Mouse (Mus musculus) hindbrain, postnatal 0 days (tissue): ENCODE measurements at regions not wholly inside any gene's neighbourhood (a gene's known extent, or its start where the extent isn't known, plus 50 kb on each side); places are given as distances from the start of the nearest gene placed in this dataset.

ENCODE experiments used
- ATAC-seq: fragments of 200-750 bp; cut with Nextera tagmentation; 2 replicates; pipeline ENCODE4 v1.8.0; 2017; ENCODE audit warnings: mild to moderate bottlenecking, moderate TSS enrichment, moderate library complexity
- DNase-seq: peaks from one replicate; pipeline ENCODE4 v3.0.0-alpha.2; 2015; ENCODE audit warnings: low spot score
- H3K27ac ChIP-seq: fragments of 300-500 bp; sonication (generic); 2 replicates; pipeline ENCODE4 v1.5.1; 2014; ENCODE audit warnings: mild to moderate bottlenecking
- H3K27me3 ChIP-seq: fragments of 300-500 bp; sonication (generic); 2 replicates; pipeline ENCODE4 v1.6.1; 2014; ENCODE audit warnings: low read length, mixed read lengths; ENCODE audit not compliant: insufficient read depth
- H3K36me3 ChIP-seq: fragments of 300-500 bp; sonication (generic); 2 replicates; pipeline ENCODE4 v1.6.1; 2014; ENCODE audit warnings: low read length, mixed read lengths; ENCODE audit not compliant: insufficient read depth
- H3K4me1 ChIP-seq: fragments of 300-500 bp; sonication (generic); 2 replicates; pipeline ENCODE4 v1.6.1; 2014; ENCODE audit warnings: antibody characterized with exemption, low read length, mixed read lengths; ENCODE audit not compliant: insufficient read depth
- H3K4me2 ChIP-seq: fragments of 300-500 bp; sonication (generic); 2 replicates; pipeline ENCODE4 v1.6.1; 2014; ENCODE audit warnings: low read depth, mild to moderate bottlenecking, low read length, moderate library complexity, mixed read lengths
- H3K4me3 ChIP-seq: fragments of 300-500 bp; sonication (generic); 2 replicates; pipeline ENCODE4 v1.5.1; 2014; ENCODE audit warnings: low read length
- H3K9ac ChIP-seq: fragments of 300-500 bp; sonication (generic); replicated peaks from 2 replicates; pipeline ENCODE4 v1.6.1; 2014; ENCODE audit warnings: mild to moderate bottlenecking, low read length, moderate library complexity, mixed read lengths
- H3K9me3 ChIP-seq: fragments of 300-500 bp; sonication (generic); 2 replicates; pipeline ENCODE4 v1.6.1; 2016; ENCODE audit warnings: low read length, mixed read lengths
- CTCF ChIP-seq: IDR thresholded peaks from 2 replicates; pipeline ENCODE4 v1.5.1; 2016; ENCODE audit warnings: antibody characterized with exemption, control low read depth, low read depth
- WGBS: fragments of 180-500 bp; shearing (Covaris S2); extraction: QIAGEN DNeasy Blood & Tissue Kit; methylation state at CpG from one replicate; pipeline ENCODE4 v1.1.7; 2014; 5-methylcytosine and 5-hydroxymethylcytosine counted together

DNA sequence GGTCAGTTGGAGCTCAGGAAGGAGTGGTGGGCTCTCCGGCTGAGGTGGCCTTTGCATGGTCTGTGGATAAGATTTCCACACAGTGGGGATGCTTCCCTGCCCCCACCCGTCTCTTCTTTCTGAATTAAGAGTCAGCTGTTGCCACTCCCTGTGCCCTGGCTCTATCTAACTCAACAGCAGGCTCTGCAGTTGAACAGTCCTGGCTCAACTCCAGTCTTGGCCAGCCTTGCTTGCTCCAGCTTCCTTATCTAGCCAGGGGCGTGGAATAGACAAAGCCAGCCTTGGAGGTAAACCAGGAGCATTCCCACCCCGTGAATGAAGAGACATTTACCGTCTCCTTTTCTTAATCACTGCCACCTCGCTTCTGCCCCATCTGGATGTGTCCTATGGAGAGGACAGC, 89.7 kb downstream of the Mn1 start:
- WGBS = 35% methylated on average over 6 of the region's 6 CpGs
- TF ChIP-seq CTCF = no peak

DNA sequence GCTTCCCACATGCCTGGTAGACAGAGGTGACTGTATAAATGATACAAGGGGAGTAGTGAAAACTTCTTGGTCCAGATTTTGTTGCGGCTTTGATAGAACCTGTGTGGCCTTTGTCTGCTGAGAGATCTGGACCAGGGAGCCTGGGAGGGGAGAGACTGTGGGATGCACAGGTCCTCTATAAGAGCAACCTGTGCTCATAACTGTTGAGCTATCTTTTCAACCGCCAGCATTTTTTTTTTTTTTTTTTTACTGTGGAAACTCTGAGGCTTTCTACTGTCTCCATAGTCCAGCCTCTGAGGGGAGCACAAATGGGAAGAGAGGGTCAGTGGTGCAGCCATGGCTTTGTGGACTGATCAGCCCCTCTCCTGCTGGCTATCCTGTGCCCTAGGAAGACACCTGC, 90.2 kb downstream of the Mn1 start:
- H3K36me3 ChIP-seq = no peaks in the 10 kb centered on the region
- no peak overlapping the region for H3K4me2 ChIP-seq
- DNase-seq (no peak), ATAC-seq (no peak)
- no peak overlapping the region for H3K9ac ChIP-seq
- 93% methylated on average over 2 of the region's 2 CpGs for WGBS
- TF ChIP-seq CTCF = no peak
- no peak overlapping the region for H3K4me3 ChIP-seq
- no peaks in the 10 kb centered on the region for H3K9me3 ChIP-seq
- H3K27ac ChIP-seq = no peak overlapping the region
- H3K27me3 ChIP-seq = no peaks in the 10 kb centered on the region; the same call in 1 of the 2 replicates
- peaks cover 25% of the 10 kb centered on the region for H3K4me1 ChIP-seq

More for the DNA sequence above, 89.7 kb downstream of the Mn1 start:
- no peak overlapping the region for H3K27ac ChIP-seq
- DNase-seq (peak; percentile 70), ATAC-seq (no peak)
- H3K27me3 ChIP-seq = no peaks in the 10 kb centered on the region; the same call in 1 of the 2 replicates
- H3K9me3 ChIP-seq = no peaks in the 10 kb centered on the region
- H3K4me3 ChIP-seq = no peak overlapping the region
- H3K9ac ChIP-seq = no peak overlapping the region
- no peak overlapping the region for H3K4me2 ChIP-seq
- H3K4me1 ChIP-seq = peaks cover 20% of the 10 kb centered on the region
- H3K36me3 ChIP-seq = no peaks in the 10 kb centered on the region

DNA sequence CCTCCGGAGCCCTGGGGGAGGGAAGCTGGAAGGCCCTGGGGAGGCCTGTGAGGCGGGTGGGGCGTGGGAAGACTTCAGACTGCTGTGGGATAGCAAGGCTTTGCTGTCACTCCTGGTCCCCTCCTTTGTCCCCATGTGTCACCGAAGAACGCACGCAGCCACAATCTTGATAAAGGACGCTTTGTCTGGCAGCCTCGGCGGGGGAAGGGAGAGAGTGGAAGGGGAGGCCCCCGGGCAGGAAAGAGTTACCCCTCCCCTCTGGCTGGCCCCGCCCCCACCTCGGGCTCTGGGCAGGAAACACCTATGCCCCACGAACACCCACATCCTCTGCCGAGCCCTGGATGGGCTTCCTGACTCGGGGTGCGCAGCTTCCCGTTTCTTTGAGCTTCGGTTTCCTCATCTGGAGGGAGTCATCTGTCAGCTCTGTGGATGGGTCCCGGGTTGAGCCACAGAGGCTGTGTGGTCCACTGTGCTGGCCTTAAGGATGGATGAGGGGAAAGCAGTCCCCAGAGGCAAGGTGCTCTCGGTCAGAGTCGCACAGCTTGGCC, 91.9 kb downstream of the Mn1 start:
- no peak for TF ChIP-seq CTCF
- Histone ChIP-seq H3K4me3 (no peak overlapping the region), H3K27ac (no peak overlapping the region), H3K9me3 (no peaks in the 10 kb centered on the region), H3K36me3 (no peaks in the 10 kb centered on the region), H3K9ac (no peak overlapping the region), H3K4me1 (peaks cover 28% of the 10 kb centered on the region), H3K4me2 (peak overlapping the region; percentile 35; the same call in 1 of the 2 replicates), H3K27me3 (no peaks in the 10 kb centered on the region; the same call in 1 of the 2 replicates)
- DNase-seq = no peak
- 3% methylated on average over 21 of the region's 21 CpGs for WGBS
- no peak for ATAC-seq

DNA sequence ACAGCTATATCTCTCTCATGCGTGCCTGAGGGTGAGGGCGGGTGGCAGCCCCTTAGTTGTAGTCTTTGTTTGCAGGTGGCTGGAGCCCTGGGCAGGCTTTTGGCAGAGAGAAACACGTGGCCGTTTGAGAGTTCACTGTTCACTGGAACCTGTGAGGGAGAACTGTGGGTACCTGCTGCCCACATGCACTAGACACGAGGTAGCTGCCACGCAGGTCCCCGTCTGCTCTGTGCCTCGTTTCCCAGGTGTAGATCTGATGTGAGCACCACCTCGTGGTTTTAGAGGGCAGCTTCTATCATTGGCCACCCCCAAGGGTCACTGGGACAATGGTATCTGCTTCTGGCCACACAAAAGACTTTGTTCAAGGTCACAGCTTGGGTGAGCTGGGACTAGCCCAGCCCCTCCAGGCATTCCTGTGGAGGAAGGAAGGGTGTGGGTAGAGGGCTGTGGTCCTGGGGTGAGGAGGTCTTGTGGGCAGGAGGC, 92.5 kb downstream of the Mn1 start:
- H3K9me3 ChIP-seq = no peaks in the 10 kb centered on the region
- H3K4me2 ChIP-seq = peak overlapping the region; percentile 35; the same call in 1 of the 2 replicates
- peaks cover 28% of the 10 kb centered on the region for H3K4me1 ChIP-seq
- no peaks in the 10 kb centered on the region; the same call in 1 of the 2 replicates for H3K27me3 ChIP-seq
- TF ChIP-seq CTCF = peak; percentile 39
- no peaks in the 10 kb centered on the region for H3K36me3 ChIP-seq
- ATAC-seq (no peak), DNase-seq (no peak)
- H3K9ac ChIP-seq = no peak overlapping the region
- WGBS = 13% methylated on average over 9 of the region's 9 CpGs
- H3K4me3 ChIP-seq = no peak overlapping the region
- H3K27ac ChIP-seq = no peak overlapping the region

DNA sequence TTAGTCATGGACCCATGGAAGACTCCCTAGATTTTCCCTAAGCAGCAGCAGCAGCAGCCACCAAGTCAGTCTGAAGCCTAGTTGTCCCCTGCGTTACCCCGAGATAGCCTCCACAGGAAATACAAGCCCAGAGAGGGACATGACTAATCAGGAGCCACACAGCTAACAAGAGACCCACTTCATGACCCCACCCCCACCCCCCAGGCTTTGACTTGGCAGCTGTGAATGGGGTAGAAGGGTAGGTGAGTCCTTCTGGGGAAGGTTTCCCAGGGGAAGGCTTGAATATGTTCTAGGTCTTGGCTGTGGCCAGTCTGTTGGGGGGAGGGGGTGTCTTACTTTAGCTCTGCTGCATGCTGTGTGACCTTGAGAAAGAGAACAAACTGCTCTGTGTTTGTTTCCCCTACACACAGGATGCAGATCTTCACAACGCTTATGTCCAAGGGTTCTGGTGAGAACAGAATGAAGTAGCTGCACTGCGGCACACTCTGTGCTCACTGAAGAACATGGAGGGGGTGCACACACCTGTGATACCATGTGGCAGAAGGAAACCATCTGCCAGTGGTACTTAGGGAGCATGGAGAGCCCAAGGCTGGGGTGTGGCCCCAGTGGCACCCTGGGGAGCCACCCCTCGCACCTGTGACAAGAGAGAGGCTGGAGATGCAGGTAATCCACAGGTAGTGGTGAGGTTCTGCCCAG, 93.2 kb downstream of the Mn1 start:
- no peaks in the 10 kb centered on the region for H3K9me3 ChIP-seq
- 55% methylated on average over 5 of the region's 5 CpGs for WGBS
- H3K4me1 ChIP-seq = peaks cover 28% of the 10 kb centered on the region
- no peak for DNase-seq
- no peaks in the 10 kb centered on the region; the same call in 1 of the 2 replicates for H3K27me3 ChIP-seq
- ATAC-seq = no peak
- H3K9ac ChIP-seq = no peak overlapping the region
- no peaks in the 10 kb centered on the region for H3K36me3 ChIP-seq
- H3K4me2 ChIP-seq = no peak overlapping the region
- no peak overlapping the region for H3K27ac ChIP-seq
- H3K4me3 ChIP-seq = no peak overlapping the region
- no peak for TF ChIP-seq CTCF

DNA sequence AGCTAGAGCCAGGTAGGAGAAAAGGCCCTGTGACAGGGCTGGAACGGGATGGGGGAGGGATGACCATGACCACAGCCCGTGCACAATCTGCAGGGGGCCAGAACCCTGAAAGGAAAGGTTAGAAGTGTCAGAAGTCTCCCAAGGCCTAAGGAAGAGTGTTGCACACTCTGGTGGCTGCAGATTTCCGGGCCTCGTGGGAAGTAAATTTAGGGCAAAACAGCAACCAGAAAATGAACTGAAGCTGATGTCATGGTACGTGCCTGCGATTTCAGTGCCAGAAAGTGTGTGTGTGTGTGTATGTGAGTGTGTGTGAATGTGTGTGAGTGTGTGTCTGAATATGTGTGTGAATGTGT, 93.7 kb downstream of the Mn1 start:
- Histone ChIP-seq H3K9ac (no peak overlapping the region), H3K4me2 (no peak overlapping the region), H3K36me3 (no peaks in the 10 kb centered on the region), H3K4me3 (no peak overlapping the region), H3K4me1 (peaks cover 28% of the 10 kb centered on the region), H3K27me3 (no peaks in the 10 kb centered on the region; the same call in 1 of the 2 replicates), H3K27ac (no peak overlapping the region), H3K9me3 (no peaks in the 10 kb centered on the region)
- DNase-seq (no peak), ATAC-seq (no peak)
- no peak for TF ChIP-seq CTCF
- WGBS = 43% methylated on average over 6 of the region's 6 CpGs

DNA sequence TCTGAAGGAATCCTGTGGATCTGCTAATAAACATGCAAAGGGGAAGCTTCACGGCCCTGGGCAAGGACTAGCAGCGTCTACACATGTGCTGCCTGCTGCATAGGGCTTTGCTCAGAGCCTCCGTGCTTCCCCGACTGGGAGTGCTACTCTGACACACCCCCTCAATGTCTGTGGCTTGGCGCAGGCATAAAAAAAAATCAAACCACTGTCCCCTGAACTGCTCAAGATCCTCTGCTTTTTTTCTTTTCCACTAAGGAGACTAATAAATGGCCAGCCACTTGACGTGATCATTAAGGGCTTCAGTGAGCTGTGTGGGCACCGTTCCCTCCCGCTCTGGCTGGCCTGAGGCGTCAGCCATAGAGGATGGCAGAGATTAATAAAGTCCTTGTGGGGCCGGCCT, 94.8 kb downstream of the Mn1 start:
- WGBS = 8% methylated on average over 10 of the region's 10 CpGs
- H3K4me1 ChIP-seq = peaks cover 22% of the 10 kb centered on the region

More for the DNA sequence above, 94.8 kb downstream of the Mn1 start:
- Histone ChIP-seq H3K9me3 (no peaks in the 10 kb centered on the region), H3K9ac (no peak overlapping the region), H3K27ac (peak overlapping the region; percentile 15; the same call in 1 of the 2 replicates), H3K27me3 (no peaks in the 10 kb centered on the region; the same call in 1 of the 2 replicates), H3K4me3 (no peak overlapping the region), H3K36me3 (no peaks in the 10 kb centered on the region), H3K4me2 (no peak overlapping the region)
- 0 out of 2 replicates have a peak, but pooled peaks have one; percentile 16 for ATAC-seq
- peak; percentile 56 for DNase-seq
- TF ChIP-seq CTCF = no peak
